Mouse (Mus musculus) lung, postnatal 25 days (tissue): ENCODE measurements around the gene Zfp248.

ENCODE experiments used
- DNase-seq: peaks from one replicate; pipeline ENCODE4 v3.0.0; 2022; ENCODE audit warnings: low spot score

Gene Zfp248

GRCm38 (mm10) chr6:118455042-118455631 lies at the start of gene Zfp248:
Zfp248 (minus strand) TSS chr6:118455528.
- DNase-seq = peak; percentile 76

- no peak for DNase-seq
Measured at GRCm38 (mm10) chr6:118499010-118499409, 43.7 kb upstream of the Zfp248 start.

GRCm38 (mm10) chr6:118482125-118482524 lies 26.8 kb upstream of the Zfp248 start:
- no peak for DNase-seq

GRCm38 (mm10) chr6:118478957-118479708 lies 23.8 kb upstream of the Zfp248 start, which contains the start of gene Zfp9:
Zfp9 (minus strand) TSS chr6:118479320.
- DNase-seq = peak; percentile 69

GRCm38 (mm10) chr6:118477875-118478785 lies 22.8 kb upstream of the Zfp248 start:
- no peak for DNase-seq

- no peak for DNase-seq
Measured at GRCm38 (mm10) chr6:118462069-118462705, 6.9 kb upstream of the Zfp248 start.

GRCm38 (mm10) chr6:118457726-118458125 lies 2.4 kb upstream of the Zfp248 start:
- DNase-seq = no peak

- no peak for DNase-seq
Measured at GRCm38 (mm10) chr6:118454452-118454851, 876 bp downstream of the Zfp248 start.

GRCm38 (mm10) chr6:118431502-118431901 lies 23.8 kb downstream of the Zfp248 start:
- DNase-seq = no peak

- no peak for DNase-seq
Measured at GRCm38 (mm10) chr6:118426666-118427065, 28.7 kb downstream of the Zfp248 start.

- peak; percentile 95 for DNase-seq
Measured at GRCm38 (mm10) chr6:118419050-118419920, 36.0 kb downstream of the Zfp248 start, which contains the start of gene Bms1. Bms1 (minus strand) TSS chr6:118419474.

GRCm38 (mm10) chr6:118410428-118410827 lies 44.9 kb downstream of the Zfp248 start:
- no peak for DNase-seq

GRCm38 (mm10) chr6:118408510-118408909 lies 46.8 kb downstream of the Zfp248 start:
- no peak for DNase-seq

GRCm38 (mm10) chr6:118406421-118406820 lies 48.9 kb downstream of the Zfp248 start:
- DNase-seq = no peak

- no peak for DNase-seq
Measured at GRCm38 (mm10) chr6:118390746-118391145, 64.6 kb downstream of the Zfp248 start.

GRCm38 (mm10) chr6:118385962-118386361 lies 69.4 kb downstream of the Zfp248 start:
- no peak for DNase-seq

GRCm38 (mm10) chr6:118381234-118381633 lies 74.1 kb downstream of the Zfp248 start:
- DNase-seq = no peak

GRCm38 (mm10) chr6:118380630-118381029 lies 74.7 kb downstream of the Zfp248 start:
- DNase-seq = no peak

GRCm38 (mm10) chr6:118379451-118380167 lies 75.7 kb downstream of the Zfp248 start:
- peak; percentile 46 for DNase-seq

- no peak for DNase-seq
Measured at GRCm38 (mm10) chr6:118377611-118378010, 77.7 kb downstream of the Zfp248 start.
